Mouse (Mus musculus) MN1 (cell line): ENCODE measurements at regions not wholly inside any gene's neighbourhood (a gene's known extent, or its start where the extent isn't known, plus 50 kb on each side); places are given as distances from the start of the nearest gene placed in this dataset.
A peak's percentile ranks its signal among the peaks of the same experiment; 100 is the strongest.

ENCODE experiments used
- DNase-seq: peaks from one replicate; pipeline ENCODE4 v3.0.0-alpha.2; 2016; ENCODE audit warnings: low spot score

- DNase-seq = no peak
These were observed 463.6 kb downstream of the Epha4 start for GRCm38 (mm10) chr1:77051239-77051638.

- no peak for DNase-seq
These were observed 460.9 kb downstream of the Epha4 start for GRCm38 (mm10) chr1:77053837-77054540.

- DNase-seq = no peak
These were observed 452.4 kb downstream of the Epha4 start for GRCm38 (mm10) chr1:77062468-77062867.

DNA sequence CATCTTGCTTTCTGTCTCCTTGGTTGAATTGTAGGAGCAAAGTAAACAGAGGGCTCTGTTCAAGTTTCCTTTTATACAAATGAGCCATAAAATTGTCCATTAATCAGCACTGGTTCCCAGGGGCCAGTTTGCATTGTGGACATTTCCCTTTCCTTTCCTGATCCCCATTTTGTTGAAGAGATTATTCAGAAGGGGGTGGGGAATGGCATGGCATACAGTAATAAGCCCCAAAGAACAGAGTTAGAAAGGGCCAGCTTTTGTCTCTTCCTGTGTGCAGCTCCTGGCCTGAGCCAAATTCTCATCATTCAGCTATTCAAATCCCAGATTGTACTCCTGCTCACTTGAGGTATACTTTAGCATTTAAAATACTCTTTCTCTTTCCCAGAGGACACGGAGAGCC lies 441.8 kb downstream of the Epha4 start:
- no peak for DNase-seq

DNA sequence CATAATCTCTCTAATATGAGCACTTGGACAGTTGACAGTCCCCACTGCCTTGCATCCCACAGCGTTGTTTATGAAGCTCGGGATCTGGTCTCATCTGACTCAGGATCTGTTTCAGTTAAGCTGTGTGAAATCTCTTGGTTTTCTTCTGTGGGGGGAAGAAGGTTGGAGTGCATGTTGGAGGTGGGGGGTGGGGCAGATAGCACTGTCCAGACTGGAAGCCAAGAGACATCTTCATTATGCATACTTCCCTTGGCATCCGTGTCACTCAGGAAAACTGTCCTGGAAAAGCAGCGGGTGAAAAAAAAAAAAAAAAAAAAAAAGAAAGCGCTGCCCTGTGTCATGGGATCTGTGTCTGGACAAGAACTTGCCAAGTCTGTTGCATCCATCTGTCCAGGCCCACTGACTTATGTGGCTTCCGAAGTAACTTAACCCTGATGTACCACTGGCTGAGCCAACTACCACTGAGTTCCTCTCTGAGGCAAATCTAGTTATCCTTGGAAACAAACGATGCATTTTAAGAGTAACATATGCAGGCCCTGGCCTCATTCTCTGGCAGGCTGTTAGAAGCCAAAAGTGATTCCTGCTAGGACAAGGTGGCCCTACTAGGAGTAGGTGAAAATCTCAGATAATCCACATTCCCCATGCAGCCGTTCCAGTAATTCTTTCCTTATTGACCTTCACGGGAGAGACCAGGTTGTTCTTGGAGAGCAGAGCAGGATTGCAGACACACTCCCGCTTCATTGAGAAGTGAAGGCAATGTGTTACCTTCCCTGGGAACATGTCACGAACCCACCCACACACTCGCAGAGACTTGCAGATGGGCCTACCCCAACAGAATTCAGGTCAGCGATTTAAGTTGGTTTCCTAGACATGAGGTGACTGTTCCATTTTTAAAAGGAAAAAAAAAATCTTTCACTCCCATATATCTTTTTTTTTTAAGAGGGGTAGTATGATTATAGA lies 439.7 kb downstream of the Epha4 start:
- no peak for DNase-seq

GRCm38 (mm10) chr1:77080767-77081166 lies 434.1 kb downstream of the Epha4 start:
- no peak for DNase-seq

- peak; percentile 24 for DNase-seq
These were observed 433.2 kb downstream of the Epha4 start for GRCm38 (mm10) chr1:77081660-77082059.

GRCm38 (mm10) chr1:77082410-77082809 lies 432.5 kb downstream of the Epha4 start:
- no peak for DNase-seq

DNA sequence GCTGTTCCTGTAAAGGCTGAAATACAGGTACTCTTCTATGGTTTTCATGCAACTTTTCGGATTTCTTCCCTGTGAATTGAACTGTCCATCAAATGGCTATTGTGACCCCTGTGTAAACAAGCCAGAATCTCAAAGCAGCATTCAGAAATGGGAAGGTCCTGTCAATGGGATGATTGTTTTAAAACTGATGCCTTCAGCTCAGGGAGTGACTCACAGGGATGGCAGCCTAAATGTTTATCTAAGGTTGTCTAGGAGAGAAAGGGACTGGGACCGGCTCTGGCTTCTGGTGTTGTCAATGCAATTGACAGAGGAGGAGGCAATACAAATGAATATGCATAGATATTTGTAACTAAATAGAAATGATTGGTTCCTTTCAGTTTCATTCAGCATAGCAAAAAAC lies 421.3 kb downstream of the Epha4 start:
- DNase-seq = no peak

- no peak for DNase-seq
These were observed 413.1 kb downstream of the Epha4 start for GRCm38 (mm10) chr1:77101726-77102272.

GRCm38 (mm10) chr1:77102421-77103133 lies 412.3 kb downstream of the Epha4 start:
- no peak for DNase-seq

DNA sequence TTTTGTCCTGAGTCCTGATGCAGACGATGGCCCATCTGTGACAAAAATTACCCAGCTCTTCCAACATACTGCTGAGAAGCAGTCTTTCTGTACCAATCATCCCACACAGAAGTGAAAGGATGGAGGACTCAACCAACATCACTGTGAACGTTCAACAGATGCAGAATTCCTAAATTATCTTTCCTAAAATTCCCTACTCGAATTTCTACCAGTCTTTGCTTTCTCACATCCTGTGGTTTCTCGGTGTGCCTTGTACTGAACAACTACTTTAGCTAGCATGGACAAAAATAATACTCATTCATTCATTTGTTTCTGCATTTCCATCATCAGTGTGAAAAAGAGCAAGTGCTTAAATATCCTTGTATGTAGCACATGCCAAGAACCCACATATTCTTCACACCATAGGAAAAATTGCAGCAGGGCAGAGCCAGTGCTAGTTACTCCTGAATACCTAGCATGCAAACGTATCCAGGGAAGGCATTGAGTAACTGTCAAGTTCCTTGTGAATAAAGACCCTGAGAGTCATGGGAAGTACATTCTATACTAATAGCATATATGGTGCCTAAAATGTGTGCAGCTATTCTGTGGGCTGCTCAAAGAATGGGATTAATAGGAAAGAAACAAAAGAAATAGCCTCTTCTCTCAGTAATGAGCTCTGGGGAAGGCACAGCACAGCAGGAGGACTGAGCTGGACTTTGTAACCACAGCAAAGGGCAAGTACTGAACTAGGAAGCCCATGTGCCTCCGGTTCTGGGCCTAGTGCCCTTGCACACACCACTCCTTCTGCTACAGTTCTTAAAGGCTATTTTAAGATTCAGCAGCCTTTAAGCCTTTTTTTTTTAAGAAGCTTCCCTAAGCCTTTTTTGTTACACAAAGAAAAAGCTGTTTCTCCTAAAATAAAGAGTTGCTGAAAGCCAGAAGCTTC lies 404.8 kb downstream of the Epha4 start:
- no peak for DNase-seq

GRCm38 (mm10) chr1:77128411-77128810 lies 386.5 kb downstream of the Epha4 start:
- no peak for DNase-seq

GRCm38 (mm10) chr1:77137663-77138062 lies 377.2 kb downstream of the Epha4 start:
- DNase-seq = no peak

DNA sequence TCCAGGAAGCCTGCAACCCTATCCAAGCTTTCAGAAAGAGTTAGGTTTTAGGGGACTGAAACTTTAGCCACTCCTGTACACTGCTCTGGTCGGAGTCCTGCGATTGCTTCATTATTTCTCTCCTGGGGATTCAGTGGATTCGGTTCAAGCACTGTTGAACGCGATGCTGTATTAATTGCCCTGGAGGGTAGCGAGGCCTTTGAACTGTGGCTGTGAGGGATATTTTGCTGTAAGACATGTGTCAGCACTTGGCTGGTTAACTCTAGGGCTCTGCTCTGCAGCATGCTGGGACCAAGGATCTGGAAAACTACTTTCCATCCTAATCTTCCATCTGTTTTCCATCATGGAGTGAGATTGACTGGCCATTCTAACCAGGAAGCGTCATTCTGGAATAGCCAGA lies 374.0 kb downstream of the Epha4 start:
- DNase-seq = no peak

- no peak for DNase-seq
These were observed 366.8 kb downstream of the Epha4 start for GRCm38 (mm10) chr1:77148052-77148451.

GRCm38 (mm10) chr1:77168316-77168715 lies 346.6 kb downstream of the Epha4 start:
- DNase-seq = no peak

DNA sequence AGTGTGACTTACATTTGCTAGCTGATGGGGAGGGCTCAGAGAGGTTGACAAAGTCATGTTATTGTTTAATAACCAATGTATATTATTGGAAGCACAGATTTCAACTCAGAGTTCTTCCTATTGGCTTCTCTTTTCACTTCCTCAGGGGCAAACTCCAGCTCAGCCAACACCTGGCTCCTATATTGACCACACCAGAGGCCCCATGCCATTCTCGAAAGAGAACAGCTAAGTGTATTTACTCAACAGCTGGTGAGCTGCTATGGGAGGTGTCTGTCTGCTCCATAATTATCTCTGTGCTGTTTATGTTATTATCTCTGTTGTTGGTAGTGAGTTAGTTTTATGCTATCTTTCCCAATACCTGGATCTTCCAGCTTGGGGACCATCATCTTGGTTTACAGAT lies 342.4 kb downstream of the Epha4 start:
- no peak for DNase-seq

- no peak for DNase-seq
These were observed 340.1 kb downstream of the Epha4 start for GRCm38 (mm10) chr1:77174801-77175200.

GRCm38 (mm10) chr1:77175214-77175613 lies 339.7 kb downstream of the Epha4 start:
- no peak for DNase-seq

DNA sequence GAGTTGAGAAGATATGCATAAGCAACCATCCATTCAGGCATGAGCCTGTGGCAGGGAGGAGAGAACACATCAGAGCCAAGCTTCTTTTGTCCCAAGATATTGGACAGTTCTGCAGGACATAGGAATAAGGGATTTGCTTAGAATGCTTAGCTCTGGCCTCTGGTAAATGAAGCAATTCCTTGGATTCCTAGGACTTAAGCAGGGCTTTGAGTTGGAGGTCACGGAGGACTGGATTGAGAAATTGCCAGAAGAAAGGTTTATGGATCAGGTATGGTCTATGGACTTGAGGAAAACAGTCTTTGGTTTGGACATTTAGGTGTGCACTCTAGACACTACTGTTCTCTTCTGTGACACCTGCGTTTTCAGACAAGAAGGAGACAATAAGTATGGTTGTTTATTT lies 338.4 kb downstream of the Epha4 start:
- no peak for DNase-seq
